Mouse (Mus musculus) layer of hippocampus, adult 9-11 months (tissue): ENCODE data around the gene Olfr599.
"Not testable (repeated sequence)": the region's sequence is repeated elsewhere in the genome, so short reads cannot be mapped to it uniquely, and the experiment has no call there.

ENCODE experiments used
- DNase-seq: peaks from one replicate; pipeline ENCODE4 v3.0.0; 2022

Gene Olfr599

GRCm38 (mm10) chr7:103335617-103336016, at the start of gene Olfr599:
Gene Olfr599 (plus strand): TSS chr7:103335917.
- DNase-seq, result no peak

GRCm38 (mm10) chr7:103305348-103305747, 30.4 kb upstream of the Olfr599 start, which contains the start of gene Olfr596:
Gene Olfr596 (plus strand): TSS chr7:103305648.
- DNase-seq, result not testable (repeated sequence)

GRCm38 (mm10) chr7:103316015-103316414, 19.7 kb upstream of the Olfr599 start, which contains the start of gene Olfr597:
Gene Olfr597 (plus strand): TSS chr7:103316315.
- not testable (repeated sequence) for DNase-seq

GRCm38 (mm10) chr7:103323268-103323667, 12.4 kb upstream of the Olfr599 start, which contains the start of gene Olfr598:
Gene Olfr598 (plus strand): TSS chr7:103323568.
- DNase-seq, result no peak

- DNase-seq, result no peak
Measured at GRCm38 (mm10) chr7:103349569-103349968, 13.9 kb downstream of the Olfr599 start, which contains the start of gene Olfr600. Gene Olfr600 (minus strand): TSS chr7:103349669.

GRCm38 (mm10) chr7:103362555-103362954, 26.8 kb downstream of the Olfr599 start, which contains the start of gene Olfr601:
Gene Olfr601 (minus strand): TSS chr7:103362655.
- DNase-seq, result no peak

- DNase-seq, result no peak
Measured at GRCm38 (mm10) chr7:103386077-103386476, 50.4 kb downstream of the Olfr599 start, which contains the start of gene Olfr603. Gene Olfr603 (minus strand): TSS chr7:103386177.
